Mouse (Mus musculus) ovary, adult 18-20 months (tissue): ENCODE data around the gene Yap1.
A peak's percentile ranks its signal among the peaks of the same experiment; 100 is the strongest.
"Not testable (repeated sequence)": the region's sequence is repeated elsewhere in the genome, so short reads cannot be mapped to it uniquely, and the experiment has no call there.

Experiments used
- DNase-seq: peaks from one replicate; pipeline ENCODE4 v3.0.0; 2022; ENCODE audit warnings: low spot score, mixed read lengths

Gene Yap1

DNA sequence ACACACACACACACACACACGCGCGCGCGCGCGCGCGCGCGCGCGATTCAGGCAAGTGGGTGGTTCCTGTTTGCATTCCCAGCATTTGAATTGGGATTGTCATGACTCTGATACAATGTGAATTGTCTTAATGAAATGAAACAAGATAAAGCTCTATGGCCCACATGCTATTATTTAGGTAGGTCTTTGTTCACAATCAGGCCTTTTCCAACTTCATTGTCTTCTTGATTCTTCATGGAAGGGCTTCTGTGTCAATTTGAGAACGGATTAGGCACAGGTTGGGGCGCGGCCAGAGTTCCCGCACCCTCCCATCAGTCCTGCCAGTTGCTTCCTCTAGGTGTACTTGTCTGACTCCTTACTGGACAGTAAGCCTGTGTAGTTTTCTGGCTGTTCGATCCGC lies 90.4 kb downstream of the Yap1 start:
- DNase-seq: no peak

GRCm38 (mm10) chr9:7907351-7907985 lies 96.9 kb downstream of the Yap1 start:
- no peak for DNase-seq

DNA sequence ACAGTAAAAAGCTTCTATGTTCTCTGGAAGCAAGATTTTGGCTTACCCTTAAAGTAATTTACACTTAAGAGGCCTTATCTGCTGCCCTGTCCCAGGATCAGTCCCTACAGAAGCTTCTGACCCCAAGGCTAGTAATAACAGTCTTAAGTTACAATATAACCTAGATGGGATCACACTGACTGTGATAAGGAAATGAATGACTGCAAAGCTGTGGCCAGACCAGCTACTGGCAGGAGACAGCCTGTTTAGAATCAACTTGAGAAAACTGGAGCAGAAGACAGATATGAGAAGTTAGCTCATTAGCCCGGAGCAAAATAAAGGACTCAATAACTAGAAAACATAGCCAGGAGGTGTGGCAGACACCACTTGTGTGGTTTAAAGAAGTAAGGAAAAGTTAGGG lies 97.8 kb downstream of the Yap1 start:
- DNase-seq: no peak

GRCm38 (mm10) chr9:7903825-7904224 lies 100.6 kb downstream of the Yap1 start:
- no peak for DNase-seq

DNA sequence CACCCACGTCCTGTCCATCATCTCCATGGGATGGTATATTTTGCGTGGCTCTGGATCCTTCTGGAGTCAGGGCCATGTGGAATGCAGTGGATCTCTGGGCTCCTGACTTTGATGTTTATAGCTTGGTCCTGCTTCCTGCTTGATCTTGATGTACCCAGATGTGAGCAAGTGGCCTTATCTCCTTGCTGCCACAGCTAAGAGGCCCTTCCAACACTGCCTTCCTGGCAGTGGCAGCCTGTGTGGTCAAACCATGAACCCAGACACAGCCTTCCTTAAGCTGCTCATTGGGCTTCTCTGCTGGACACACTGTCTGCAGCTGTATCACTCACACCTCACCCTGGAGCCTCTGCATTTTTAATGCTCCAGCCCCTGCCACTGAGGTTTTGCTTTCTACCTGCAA lies 101.1 kb downstream of the Yap1 start:
- no peak for DNase-seq

GRCm38 (mm10) chr9:7902311-7902710 lies 102.1 kb downstream of the Yap1 start:
- DNase-seq: no peak

DNA sequence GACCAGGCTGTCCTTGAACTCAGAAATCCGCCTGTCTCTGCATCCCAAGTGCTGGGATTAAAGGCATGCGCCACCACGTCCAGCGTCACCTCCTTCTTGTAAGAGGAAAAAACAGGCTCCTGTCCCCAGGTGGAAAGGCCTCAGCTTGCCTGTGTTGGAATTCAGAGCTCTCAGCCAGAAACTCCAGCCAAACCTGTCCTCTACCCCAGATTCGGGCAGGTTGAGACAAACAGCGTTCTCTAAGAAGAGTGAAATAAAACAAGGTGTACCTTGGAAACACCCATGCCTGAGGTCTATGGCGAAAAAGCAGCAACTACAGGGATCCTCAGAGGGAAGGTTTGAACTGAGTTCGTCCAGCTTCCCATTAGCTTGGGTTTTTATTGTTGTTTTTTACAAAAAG lies 103.4 kb downstream of the Yap1 start:
- no peak for DNase-seq

GRCm38 (mm10) chr9:7897502-7897901 lies 106.9 kb downstream of the Yap1 start:
- peak; percentile 18 for DNase-seq

DNA sequence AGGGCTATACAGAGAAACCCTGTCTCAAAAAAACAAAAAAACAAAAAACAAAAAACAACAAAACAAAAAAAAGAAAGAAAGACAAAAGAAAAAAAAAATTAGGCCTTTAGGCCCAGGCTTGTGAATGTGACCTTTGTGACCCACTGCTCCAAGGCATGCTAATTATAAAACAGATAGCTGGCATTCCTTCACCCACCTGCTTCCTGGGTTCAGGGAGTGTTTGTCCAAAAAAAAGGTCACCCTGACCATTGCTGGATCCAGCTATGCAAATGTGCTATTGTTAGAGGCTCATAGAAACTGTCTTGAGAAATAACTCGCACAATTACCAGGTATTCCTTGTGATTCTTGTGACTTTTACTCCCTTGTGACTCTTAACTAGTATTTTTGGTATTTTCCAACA lies 112.6 kb downstream of the Yap1 start:
- not testable (repeated sequence) for DNase-seq

GRCm38 (mm10) chr9:7891177-7891576 lies 113.2 kb downstream of the Yap1 start:
- no peak for DNase-seq

GRCm38 (mm10) chr9:7884346-7884745 lies 120.0 kb downstream of the Yap1 start:
- DNase-seq: no peak

DNA sequence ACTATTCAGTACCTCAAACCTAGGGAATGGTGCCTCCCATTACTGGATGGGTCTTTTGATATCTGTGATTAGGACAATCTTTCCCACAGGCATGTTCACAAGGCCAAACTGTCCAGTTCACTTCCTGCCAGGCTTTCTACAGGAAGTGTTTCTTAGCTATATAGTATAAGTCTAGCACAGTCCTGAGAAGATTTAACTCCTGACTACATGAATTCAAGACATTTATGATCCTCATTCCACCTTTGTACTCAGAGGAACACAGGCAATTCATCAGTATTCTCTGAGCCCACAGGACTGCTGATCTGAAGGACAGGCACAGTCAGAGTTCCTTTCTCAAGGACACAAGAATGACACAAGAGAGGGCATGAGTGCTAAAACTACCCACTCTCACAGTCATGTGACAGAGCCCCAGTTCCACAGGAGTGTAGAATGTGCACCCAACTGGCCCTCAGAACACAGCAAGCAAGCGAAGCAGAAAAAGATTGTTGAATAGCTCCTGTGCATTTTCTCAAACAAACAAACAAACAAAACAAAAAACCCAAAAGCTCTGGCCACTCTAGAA lies 122.0 kb downstream of the Yap1 start:
- no peak for DNase-seq
